Mouse (Mus musculus) olfactory bulb, adult 2 months (tissue): ENCODE measurements around the gene Trappc6a.

ENCODE experiments used
- CTCF ChIP-seq: fragments of 200-500 bp; IDR thresholded peaks from 2 replicates; pipeline ENCODE4 v1.5.1; 2012; ENCODE audit warnings: low read depth, mild to moderate bottlenecking, low read length, moderate library complexity; ENCODE audit not compliant: insufficient read depth
- POLR2A ChIP-seq: fragments of 200-500 bp; IDR thresholded peaks from 2 replicates; pipeline ENCODE4 v1.6.1; 2012; ENCODE audit warnings: mild to moderate bottlenecking, low read depth, low read length, moderate library complexity; ENCODE audit not compliant: insufficient read depth

DNA sequence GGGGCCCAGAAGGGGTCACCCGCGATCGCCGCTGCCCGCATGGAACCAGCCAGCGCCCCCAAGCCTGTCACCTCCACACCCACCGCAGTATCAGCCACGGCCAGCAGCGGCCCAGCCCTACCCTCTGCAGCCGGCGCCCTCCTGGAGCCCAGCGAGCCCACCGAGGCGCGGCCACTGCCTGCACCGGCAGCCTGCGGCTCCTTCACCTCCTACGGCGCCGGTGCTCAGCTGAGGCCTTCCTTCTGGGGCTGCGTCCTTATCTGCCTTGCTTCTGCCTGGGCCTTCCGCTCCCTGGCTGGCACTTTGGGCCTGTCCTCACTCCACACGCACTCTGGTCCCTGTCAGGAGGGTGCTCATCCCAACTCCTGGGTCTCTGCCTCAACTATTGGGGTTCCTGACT, 11.8 kb downstream of the Trappc6a start:
- TF ChIP-seq POLR2A (no peak), CTCF (no peak)
